ENCODE assay signal across 22 mouse cellular contexts in genomic region chr12:69495776-69496175, GRCm38 (mm10).
A peak's percentile ranks its signal among the peaks of the same experiment; 100 is the strongest.
DNase-seq lines count a peak whose midpoint lies in the region; ATAC-seq and TF ChIP-seq lines count a peak whose summit lies in the region.
"Had no signal": no experiment of that assay in that cellular context is flagged by ENCODE, and none has a peak within 500 bp of the region (broad histone marks: within the 10 kb centered on the region; RNA-seq: fewer than 3 reads in every experiment).

No protein-coding gene starts in this region.

- H3K4me3 ChIP-seq in gastrocnemius, adult 2 months: no peak overlapping the region
- no peak overlapping the region for H3K4me3 ChIP-seq in heart, postnatal 0 days (ENCODE audit: low read depth, low read length)
- H3K4me3 ChIP-seq in lung, postnatal 0 days (ENCODE audit: low read depth, low read length): no peak overlapping the region
- H3K4me3 ChIP-seq in stomach, postnatal 0 days (ENCODE audit: low read depth, low read length): no peak overlapping the region
- no peak overlapping the region for H3K4me3 ChIP-seq in forebrain, embryonic 15.5 days
- H3K4me3 ChIP-seq: erythroblast, embryonic 14.5 days; forebrain, embryonic 13.5 days; midbrain, embryonic 15.5 days; neural tube, embryonic 15.5 days had no signal

- WGBS in heart, postnatal 0 days: 67% methylated on average over 5 of the region's 5 CpGs
- 66% methylated on average over 5 of the region's 5 CpGs for WGBS in lung, postnatal 0 days
- 88% methylated on average over 5 of the region's 5 CpGs for WGBS in stomach, postnatal 0 days
- WGBS in forebrain, embryonic 15.5 days: 79% methylated on average over 5 of the region's 5 CpGs

- TF ChIP-seq CTCF in gastrocnemius, adult 2 months (IDR thresholded peaks at IDR 0.05): no peak
- TF ChIP-seq CTCF in heart, postnatal 0 days (IDR thresholded peaks at IDR 0.05; ENCODE audit: low read depth): no peak
- TF ChIP-seq CTCF in lung, postnatal 0 days (IDR thresholded peaks at IDR 0.05): no peak
- no peak for TF ChIP-seq CTCF in stomach, postnatal 0 days (IDR thresholded peaks at IDR 0.05; ENCODE audit: low read depth)

- H3K27ac ChIP-seq in gastrocnemius, adult 2 months: peak overlapping the region; percentile 76
- H3K27ac ChIP-seq in heart, postnatal 0 days (ENCODE audit: low read depth): 0 out of 2 replicates have a peak overlapping the region, but pooled peaks have one; percentile 74
- H3K27ac ChIP-seq in lung, postnatal 0 days (ENCODE audit: low read length): peak overlapping the region; percentile 76
- H3K27ac ChIP-seq in stomach, postnatal 0 days (replicated peaks): peak overlapping the region; percentile 63; the same call in 1 of the 2 replicates
- H3K27ac ChIP-seq in forebrain, embryonic 15.5 days (replicated peaks): no peak overlapping the region
- H3K27ac ChIP-seq: forebrain, embryonic 13.5 days; hindbrain, embryonic 14.5 days; midbrain, embryonic 15.5 days; neural tube, embryonic 15.5 days had no signal

- H3K4me1 ChIP-seq in heart, postnatal 0 days (ENCODE audit: control insufficient read depth, insufficient read depth): peaks cover 23% of the 10 kb centered on the region
- H3K4me1 ChIP-seq in lung, postnatal 0 days (ENCODE audit: insufficient read depth, low read depth, low read length): peaks cover 31% of the 10 kb centered on the region
- peaks cover 7% of the 10 kb centered on the region for H3K4me1 ChIP-seq in stomach, postnatal 0 days (replicated peaks; ENCODE audit: control insufficient read depth, insufficient read depth)
- H3K4me1 ChIP-seq in forebrain, embryonic 15.5 days: peaks cover 25% of the 10 kb centered on the region
- H3K4me1 ChIP-seq: forebrain, embryonic 13.5 days had no signal

- intact Hi-C loops in gastrocnemius, adult 2 months (cut with DNase I): loop anchor here (5.0 kb wide), 1 partner anchor 77 kb away; no protein-coding TSS in a partner anchor

- H3K27me3 ChIP-seq in heart, postnatal 0 days (ENCODE audit: control insufficient read depth, insufficient read depth, low read length): no peaks in the 10 kb centered on the region
- no peaks in the 10 kb centered on the region for H3K27me3 ChIP-seq in lung, postnatal 0 days (replicated peaks; ENCODE audit: insufficient read depth, low read length)
- no peaks in the 10 kb centered on the region for H3K27me3 ChIP-seq in stomach, postnatal 0 days (ENCODE audit: control insufficient read depth, insufficient read depth, low read length)
- H3K27me3 ChIP-seq in forebrain, embryonic 15.5 days: no peaks in the 10 kb centered on the region
- H3K27me3 ChIP-seq: forebrain, embryonic 13.5 days; midbrain, embryonic 15.5 days; neural tube, embryonic 15.5 days had no signal

- no peak overlapping the region for H3K4me2 ChIP-seq in heart, postnatal 0 days (ENCODE audit: low read depth, low read length)
- no peak overlapping the region for H3K4me2 ChIP-seq in lung, postnatal 0 days (replicated peaks; ENCODE audit: low read depth, low read length)
- no peak overlapping the region for H3K4me2 ChIP-seq in stomach, postnatal 0 days (replicated peaks; ENCODE audit: low read depth)
- no peak overlapping the region for H3K4me2 ChIP-seq in forebrain, embryonic 15.5 days (replicated peaks)
- H3K4me2 ChIP-seq: forebrain, embryonic 13.5 days; hindbrain, embryonic 14.5 days; midbrain, embryonic 15.5 days; neural tube, embryonic 15.5 days had no signal

- no peaks in the 10 kb centered on the region for H3K36me3 ChIP-seq in heart, postnatal 0 days (replicated peaks; ENCODE audit: control insufficient read depth, insufficient read depth, low read length)
- no peaks in the 10 kb centered on the region for H3K36me3 ChIP-seq in lung, postnatal 0 days (ENCODE audit: insufficient read depth, low read length)
- H3K36me3 ChIP-seq in stomach, postnatal 0 days (ENCODE audit: control insufficient read depth, insufficient read depth, low read length): no peaks in the 10 kb centered on the region
- no peaks in the 10 kb centered on the region for H3K36me3 ChIP-seq in forebrain, embryonic 15.5 days
- H3K36me3 ChIP-seq: midbrain, embryonic 15.5 days; neural tube, embryonic 15.5 days had no signal

- H3K9ac ChIP-seq in heart, postnatal 0 days (replicated peaks; ENCODE audit: low read depth, low read length): no peak overlapping the region
- H3K9ac ChIP-seq in lung, postnatal 0 days (replicated peaks; ENCODE audit: low read depth): no peak overlapping the region
- H3K9ac ChIP-seq in stomach, postnatal 0 days (ENCODE audit: low read length): no peak overlapping the region
- H3K9ac ChIP-seq in forebrain, embryonic 15.5 days (replicated peaks): no peak overlapping the region
- H3K9ac ChIP-seq: forebrain, embryonic 13.5 days; hindbrain, embryonic 14.5 days; midbrain, embryonic 15.5 days; neural tube, embryonic 15.5 days had no signal

- DNase-seq in gastrocnemius, adult 2 months: no peak
- no peak for DNase-seq in gastrocnemius, postnatal 10 days
- DNase-seq in heart, postnatal 0 days (ENCODE audit: low spot score): no peak
- DNase-seq in heart, postnatal 4 days: no peak
- no peak for DNase-seq in lung, postnatal 0 days (ENCODE audit: low spot score)
- DNase-seq in lung, postnatal 36 days: no peak
- no peak for DNase-seq in stomach, postnatal 0 days (ENCODE audit: low spot score)
- DNase-seq: adrenal gland, postnatal 25 days; cerebellum, adult 11 months; gastrocnemius, postnatal 25 days; kidney, adult 11 months; kidney, postnatal 14 days; left cerebral cortex, postnatal 4 days; liver; right cerebral cortex, postnatal 25 days had no signal

- no peaks in the 10 kb centered on the region for H3K9me3 ChIP-seq in heart, postnatal 0 days (replicated peaks; ENCODE audit: control insufficient read depth, low read length)
- no peaks in the 10 kb centered on the region for H3K9me3 ChIP-seq in lung, postnatal 0 days (ENCODE audit: low read length)
- H3K9me3 ChIP-seq in stomach, postnatal 0 days (ENCODE audit: control insufficient read depth, low read length): no peaks in the 10 kb centered on the region
- no peaks in the 10 kb centered on the region for H3K9me3 ChIP-seq in forebrain, embryonic 15.5 days
- H3K9me3 ChIP-seq: forebrain, embryonic 13.5 days; midbrain, embryonic 15.5 days; neural tube, embryonic 15.5 days had no signal

- ATAC-seq in heart, postnatal 0 days (ENCODE audit: insufficient read depth, low read depth): no peak
- no peak for ATAC-seq in lung, postnatal 0 days
- ATAC-seq in stomach, postnatal 0 days (ENCODE audit: low FRiP score, low TSS enrichment): no peak
- ATAC-seq in forebrain, embryonic 15.5 days (replicated peaks): no peak
- ATAC-seq: CD4-positive, CD25-positive, alpha-beta regulatory T cell, adult 4 months; forebrain, embryonic 13.5 days; midbrain, embryonic 15.5 days had no signal

- no peak for TF ChIP-seq EP300 in heart, postnatal 0 days (IDR thresholded peaks at IDR 0.05; ENCODE audit: low read depth)
- no peak for TF ChIP-seq EP300 in lung, postnatal 0 days (IDR thresholded peaks at IDR 0.05)
- no peak for TF ChIP-seq EP300 in stomach, postnatal 0 days (optimal IDR thresholded peaks at IDR 0.05)
